Mouse (Mus musculus): Measurements from ENCODE around the gene Zfp280d. TPM values are rescaled to one million over a fixed set of nuclear protein-coding genes. Genes with fewer than 3 reads are reported as not detected.
A peak's percentile ranks its signal among the peaks of the same experiment; 100 is the strongest.

Zfp280d gene
- 100 to 1,000 TPM in 21 of 26 experiments, 10 to 100 TPM in 5; 85.9 to 194 (median 134) TPM for total RNA-seq (2018; cell fraction: chromatin; rRNA removed)
- 10 to 100 TPM in 13 of 26 experiments, 1 to 10 TPM in 13; 5.7 to 16.5 (median 10.2) TPM for total RNA-seq (2018; cell fraction: cytosol; rRNA removed)
- 100 to 1,000 TPM in 5 of 26 experiments, 10 to 100 TPM in 21; 38.3 to 147 (median 73.7) TPM for total RNA-seq (2018; cell fraction: nucleus; rRNA removed)
- polyA plus RNA-seq (2018), result 10.4 to 11.6 TPM (median 11.0 TPM) in 3 replicates

- H3K79me2 ChIP-seq (ENCODE audit: inconsistent target), result peaks cover 44% of the 10 kb centered on the region
- H3K4me3 ChIP-seq (ENCODE audit: inconsistent target), result peak within 1 kb of the TSS; percentile 69
- WGBS (ENCODE audit: missing documents), result 2% methylated on average over 36 of the region's 57 CpGs
- H3K36me3 ChIP-seq (ENCODE audit: inconsistent target), result no peaks in the 10 kb centered on the region
- H3K27ac ChIP-seq, result peak within 1 kb of the TSS; percentile 58
These were observed at the start of gene Zfp280d for GRCm38 (mm10) chr9:72274677-72275076. TSS of gene Zfp280d (plus strand) at chr9:72274860.

- Histone ChIP-seq H3K27ac (no peak overlapping the region), H3K36me3 (ENCODE audit: inconsistent target) (no peaks in the 10 kb centered on the region), H3K4me3 (ENCODE audit: inconsistent target) (no peak overlapping the region), H3K79me2 (ENCODE audit: inconsistent target) (no peaks in the 10 kb centered on the region)
- WGBS (ENCODE audit: missing documents), result 93% methylated on average over 6 of the region's 6 CpGs
These were observed 48.1 kb upstream of the Zfp280d start for GRCm38 (mm10) chr9:72226536-72226935.

DNA sequence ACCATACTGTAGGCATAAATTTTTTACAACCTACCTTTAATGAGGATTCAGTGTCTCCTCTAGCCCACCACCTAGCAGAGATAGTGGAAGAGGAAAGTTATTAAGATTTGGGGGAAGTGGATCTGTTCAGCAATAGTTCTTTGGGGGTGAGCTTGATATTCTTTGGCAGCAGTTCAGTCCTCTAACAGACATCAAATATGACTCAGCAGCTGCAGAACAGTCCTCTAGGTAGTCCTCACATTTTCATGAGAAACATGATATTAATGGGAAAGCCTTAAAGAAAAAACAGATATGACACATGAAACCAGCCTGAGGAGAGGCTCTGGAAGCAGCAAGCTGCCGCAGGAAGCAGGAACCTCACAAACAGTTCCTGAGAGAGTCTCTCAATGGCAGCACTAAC is 22.0 kb upstream of the Zfp280d start:
- Histone ChIP-seq H3K36me3 (ENCODE audit: inconsistent target) (no peaks in the 10 kb centered on the region), H3K27ac (no peak overlapping the region), H3K79me2 (ENCODE audit: inconsistent target) (no peaks in the 10 kb centered on the region), H3K4me3 (ENCODE audit: inconsistent target) (no peak overlapping the region)
- 75% methylated on average over 1 of the region's 1 CpGs for WGBS (ENCODE audit: missing documents)

DNA sequence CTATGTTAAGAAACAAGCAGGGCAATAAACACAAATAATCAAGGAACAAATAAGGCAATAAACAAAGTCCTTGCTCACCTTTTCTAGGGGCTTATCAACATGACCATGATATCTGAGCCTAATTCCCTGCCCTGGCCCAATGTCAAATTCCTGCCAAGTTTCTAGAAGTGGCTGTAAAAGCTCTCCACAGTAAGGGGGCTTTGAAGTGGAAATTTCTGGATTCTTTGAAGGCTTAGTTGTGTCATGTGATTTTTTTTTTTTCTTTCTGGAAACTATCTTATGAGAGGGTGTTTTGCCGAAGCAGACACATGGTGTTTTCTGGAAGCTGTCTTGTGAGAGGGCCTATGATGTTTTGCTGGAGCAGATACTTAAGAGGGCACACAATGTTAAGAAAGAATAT is 19.4 kb upstream of the Zfp280d start:
- no peaks in the 10 kb centered on the region for H3K79me2 ChIP-seq (ENCODE audit: inconsistent target)
- no peak overlapping the region for H3K27ac ChIP-seq
- H3K4me3 ChIP-seq (ENCODE audit: inconsistent target), result no peak overlapping the region
- H3K36me3 ChIP-seq (ENCODE audit: inconsistent target), result no peaks in the 10 kb centered on the region
- 100% methylated on average over 1 of the region's 1 CpGs for WGBS (ENCODE audit: missing documents)

- Histone ChIP-seq H3K79me2 (ENCODE audit: inconsistent target) (no peaks in the 10 kb centered on the region), H3K4me3 (ENCODE audit: inconsistent target) (no peak overlapping the region), H3K36me3 (ENCODE audit: inconsistent target) (no peaks in the 10 kb centered on the region), H3K27ac (no peak overlapping the region)
- 93% methylated on average over 3 of the region's 3 CpGs for WGBS (ENCODE audit: missing documents)
These were observed 18.0 kb upstream of the Zfp280d start for GRCm38 (mm10) chr9:72256646-72257045.

- WGBS (ENCODE audit: missing documents), result 21% methylated on average over 7 of the region's 7 CpGs
- Histone ChIP-seq H3K27ac (no peak overlapping the region), H3K4me3 (ENCODE audit: inconsistent target) (no peak overlapping the region), H3K36me3 (ENCODE audit: inconsistent target) (no peaks in the 10 kb centered on the region), H3K79me2 (ENCODE audit: inconsistent target) (no peaks in the 10 kb centered on the region)
These were observed 14.3 kb upstream of the Zfp280d start for GRCm38 (mm10) chr9:72260337-72260736.

- no peak overlapping the region for H3K4me3 ChIP-seq (ENCODE audit: inconsistent target)
- no peaks in the 10 kb centered on the region for H3K36me3 ChIP-seq (ENCODE audit: inconsistent target)
- 91% methylated on average over 3 of the region's 3 CpGs for WGBS (ENCODE audit: missing documents)
- H3K79me2 ChIP-seq (ENCODE audit: inconsistent target), result no peaks in the 10 kb centered on the region
- no peak overlapping the region for H3K27ac ChIP-seq
These were observed 9.8 kb upstream of the Zfp280d start for GRCm38 (mm10) chr9:72264859-72265258.

GRCm38 (mm10) chr9:72270146-72270545 is 4.5 kb upstream of the Zfp280d start:
- H3K27ac ChIP-seq, result no peak overlapping the region
- no peaks in the 10 kb centered on the region for H3K79me2 ChIP-seq (ENCODE audit: inconsistent target)
- no peaks in the 10 kb centered on the region for H3K36me3 ChIP-seq (ENCODE audit: inconsistent target)
- 90% methylated on average over 1 of the region's 1 CpGs for WGBS (ENCODE audit: missing documents)
- no peak overlapping the region for H3K4me3 ChIP-seq (ENCODE audit: inconsistent target)

- Histone ChIP-seq H3K36me3 (ENCODE audit: inconsistent target) (no peaks in the 10 kb centered on the region), H3K4me3 (ENCODE audit: inconsistent target) (no peak overlapping the region), H3K79me2 (ENCODE audit: inconsistent target) (peaks cover 36% of the 10 kb centered on the region), H3K27ac (no peak overlapping the region)
- WGBS (ENCODE audit: missing documents), result 94% methylated on average over 7 of the region's 7 CpGs
These were observed 832 bp upstream of the Zfp280d start for GRCm38 (mm10) chr9:72273646-72274410.

- no peaks in the 10 kb centered on the region for H3K36me3 ChIP-seq (ENCODE audit: inconsistent target)
- peak overlapping the region; percentile 58 for H3K27ac ChIP-seq
- peaks cover 51% of the 10 kb centered on the region for H3K79me2 ChIP-seq (ENCODE audit: inconsistent target)
- WGBS (ENCODE audit: missing documents), result 4% methylated on average over 48 of the region's 70 CpGs
- peak overlapping the region; percentile 69 for H3K4me3 ChIP-seq (ENCODE audit: inconsistent target)
These were observed 680 bp downstream of the Zfp280d start for GRCm38 (mm10) chr9:72275101-72275978.

DNA sequence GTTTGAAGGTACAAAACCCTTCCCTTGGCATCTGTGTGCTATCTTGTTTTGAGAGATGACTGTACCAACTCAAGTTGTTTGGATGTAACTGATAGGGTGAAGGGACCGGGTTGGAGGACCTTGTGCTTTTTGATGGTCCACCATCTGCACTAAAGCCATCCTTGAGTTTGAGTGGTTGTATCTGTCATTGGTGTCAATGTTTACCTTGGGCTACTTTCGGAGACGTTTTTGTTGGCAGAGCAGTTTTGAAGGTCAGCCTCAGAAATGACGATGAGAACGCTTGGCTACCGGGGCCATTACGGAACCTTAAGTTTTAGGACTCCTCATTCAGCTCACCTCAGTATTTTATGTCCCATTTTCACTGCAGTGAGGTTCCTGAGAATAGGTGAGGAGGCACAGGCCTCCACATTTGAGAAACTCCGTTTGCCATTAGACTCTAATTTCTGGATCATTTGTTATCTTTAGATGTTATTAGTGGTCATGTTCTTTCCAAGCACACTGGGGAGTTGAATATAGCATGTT is 1.4 kb downstream of the Zfp280d start:
- H3K79me2 ChIP-seq (ENCODE audit: inconsistent target), result peaks cover 58% of the 10 kb centered on the region
- no peaks in the 10 kb centered on the region for H3K36me3 ChIP-seq (ENCODE audit: inconsistent target)
- H3K27ac ChIP-seq, result no peak overlapping the region
- peak overlapping the region; percentile 69 for H3K4me3 ChIP-seq (ENCODE audit: inconsistent target)
- 84% methylated on average over 6 of the region's 8 CpGs for WGBS (ENCODE audit: missing documents)

DNA sequence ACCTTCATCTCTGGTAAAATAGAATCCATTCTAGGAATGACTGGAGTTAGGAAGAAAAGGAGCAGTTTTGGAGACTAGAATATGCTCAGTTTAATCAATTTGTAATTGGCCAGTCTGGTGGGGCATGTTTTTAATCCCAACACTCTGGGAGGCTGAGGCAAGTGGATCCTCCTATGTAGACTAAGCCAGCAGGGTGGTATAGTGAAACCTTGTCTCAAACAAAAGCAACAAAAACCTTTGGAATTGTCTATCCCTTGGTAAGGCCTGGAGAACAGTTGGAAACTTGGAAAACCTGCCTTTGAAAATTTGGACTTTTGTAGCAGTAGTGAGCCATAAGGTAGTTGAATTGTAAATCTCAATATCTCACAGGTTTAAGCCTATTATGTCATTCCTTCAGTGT is 2.3 kb downstream of the Zfp280d start:
- Histone ChIP-seq H3K36me3 (ENCODE audit: inconsistent target) (no peaks in the 10 kb centered on the region), H3K27ac (no peak overlapping the region), H3K4me3 (ENCODE audit: inconsistent target) (no peak overlapping the region), H3K79me2 (ENCODE audit: inconsistent target) (peaks cover 67% of the 10 kb centered on the region)

GRCm38 (mm10) chr9:72279943-72280342 is 5.3 kb downstream of the Zfp280d start:
- WGBS (ENCODE audit: missing documents), result 91% methylated on average over 4 of the region's 4 CpGs
- no peak overlapping the region for H3K27ac ChIP-seq
- peaks cover 97% of the 10 kb centered on the region for H3K79me2 ChIP-seq (ENCODE audit: inconsistent target)
- H3K4me3 ChIP-seq (ENCODE audit: inconsistent target), result no peak overlapping the region
- no peaks in the 10 kb centered on the region for H3K36me3 ChIP-seq (ENCODE audit: inconsistent target)

DNA sequence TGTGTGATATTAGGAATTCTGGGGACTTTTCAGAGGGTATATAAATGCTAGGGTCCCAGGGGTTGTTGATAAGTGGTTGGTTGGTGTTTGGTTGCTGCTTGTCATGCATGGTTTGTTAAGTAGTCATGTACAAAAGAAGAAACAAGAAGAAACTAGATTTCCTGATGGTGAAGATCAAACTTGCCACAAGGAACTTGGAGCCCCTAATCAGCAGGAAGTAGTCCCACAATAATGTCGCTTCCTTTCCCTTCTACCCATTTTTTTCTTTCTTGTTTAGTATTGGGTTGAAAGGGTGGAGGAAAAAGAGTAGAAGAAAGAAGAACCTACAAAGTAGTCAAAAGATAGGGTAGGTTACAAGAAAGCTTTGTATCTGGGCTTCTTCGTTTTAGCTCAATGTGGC is 13.0 kb downstream of the Zfp280d start:
- WGBS (ENCODE audit: missing documents), result 79% methylated on average over 2 of the region's 2 CpGs
- Histone ChIP-seq H3K79me2 (ENCODE audit: inconsistent target) (peaks cover 99% of the 10 kb centered on the region), H3K36me3 (ENCODE audit: inconsistent target) (no peaks in the 10 kb centered on the region), H3K4me3 (ENCODE audit: inconsistent target) (no peak overlapping the region), H3K27ac (no peak overlapping the region)
